Mouse (Mus musculus) cerebellum, adult 2 months (tissue): ENCODE measurements around the gene Schip1. TPM values are rescaled to one million over a fixed set of nuclear protein-coding genes. Genes with fewer than 3 reads are reported as not detected.

Experiments
- DNase-seq, 2 experiments: peaks; one replicate each; pipeline ENCODE4 v3.0.0; 2021
- H3K27ac ChIP-seq: fragments of 200-500 bp; 2 replicates; pipeline ENCODE4 v1.5.1; 2012; ENCODE audit warnings: low read length, control low read depth, inconsistent platforms; ENCODE audit not compliant: insufficient read depth
- H3K27me3 ChIP-seq: fragments of 200-500 bp; 2 replicates; pipeline ENCODE4 v1.6.1; 2012; ENCODE audit warnings: inconsistent platforms, mild to moderate bottlenecking, low read length, moderate library complexity; ENCODE audit not compliant: control insufficient read depth, insufficient read depth
- H3K4me1 ChIP-seq: fragments of 200-500 bp; 2 replicates; pipeline ENCODE4 v1.6.1; 2011; ENCODE audit warnings: low read length; ENCODE audit not compliant: control insufficient read depth, insufficient read depth
- H3K4me3 ChIP-seq: fragments of 200-500 bp; replicated peaks from 2 replicates; pipeline ENCODE3; 2011; ENCODE audit warnings: mild to moderate bottlenecking, low read depth, low read length, control low read depth; ENCODE audit not compliant: insufficient read depth
- CTCF ChIP-seq: fragments of 200-500 bp; IDR thresholded peaks from 2 replicates; pipeline ENCODE4 v1.5.1; 2011; ENCODE audit warnings: low read depth, mild to moderate bottlenecking, control low read depth, low read length, moderate library complexity, borderline replicate concordance; ENCODE audit not compliant: insufficient read depth
- POLR2A ChIP-seq: fragments of 200-500 bp; IDR thresholded peaks from 2 replicates; pipeline ENCODE4 v1.6.1; 2011; ENCODE audit warnings: low read length, control low read depth, borderline replicate concordance; ENCODE audit not compliant: insufficient read depth
- WGBS: fragments of 180-500 bp; shearing (Covaris S2); methylation state at CpG from one replicate; pipeline ENCODE4 v1.1.7; 2018; 5-methylcytosine and 5-hydroxymethylcytosine counted together
- polyA plus RNA-seq: library from polyadenylated mRNA; depleted of rRNA; stranded (reverse); fragments of >200 nt; gene quantifications from 2 replicates; pipeline ENCODE4 v1.2.3, GENCODE M21; 2012

Gene Schip1
- polyA plus RNA-seq, 1 experiment, result 208 TPM

GRCm38 (mm10) chr3:68400121-68400520 is 335.5 kb downstream of the Schip1 start:
- Histone ChIP-seq H3K27me3 (no peaks in the 10 kb centered on the region), H3K27ac (no peak overlapping the region), H3K4me3 (no peak overlapping the region), H3K4me1 (peaks cover 4% of the 10 kb centered on the region; the same call in 1 of the 2 replicates)
- DNase-seq, result no peak
- TF ChIP-seq POLR2A (no peak), CTCF (no peak)
- 68% methylated on average over 7 of the region's 7 CpGs for WGBS

- H3K27me3 ChIP-seq, result no peaks in the 10 kb centered on the region
- TF ChIP-seq POLR2A, result no peak
- no peak for TF ChIP-seq CTCF
- no peak for DNase-seq
- no peak overlapping the region for H3K4me3 ChIP-seq
- H3K27ac ChIP-seq, result no peak overlapping the region
- peaks cover 4% of the 10 kb centered on the region; the same call in 1 of the 2 replicates for H3K4me1 ChIP-seq
- WGBS, result 74% methylated on average over 4 of the region's 4 CpGs
These were observed 338.7 kb downstream of the Schip1 start for GRCm38 (mm10) chr3:68403343-68403742.

- peak; percentile 60 to 85 for DNase-seq
- WGBS, result 2% methylated on average over 2 of the region's 2 CpGs
- TF ChIP-seq POLR2A (no peak), CTCF (no peak)
- H3K27me3 ChIP-seq, result no peaks in the 10 kb centered on the region
- H3K4me3 ChIP-seq, result no peak overlapping the region
- peaks cover 4% of the 10 kb centered on the region; the same call in 1 of the 2 replicates for H3K4me1 ChIP-seq
- no peak overlapping the region for H3K27ac ChIP-seq
These were observed 339.2 kb downstream of the Schip1 start for GRCm38 (mm10) chr3:68403783-68404217.

GRCm38 (mm10) chr3:68405724-68406123 is 341.1 kb downstream of the Schip1 start:
- 88% methylated on average over 5 of the region's 5 CpGs for WGBS

GRCm38 (mm10) chr3:68412262-68412661 is 347.7 kb downstream of the Schip1 start:
- DNase-seq, result no peak
- H3K4me1 ChIP-seq, result no peaks in the 10 kb centered on the region; the same call in 1 of the 2 replicates
- H3K27me3 ChIP-seq, result no peaks in the 10 kb centered on the region
- no peak overlapping the region for H3K27ac ChIP-seq
- no peak overlapping the region for H3K4me3 ChIP-seq
- no peak for TF ChIP-seq POLR2A
- TF ChIP-seq CTCF, result no peak
- WGBS, result 98% methylated on average over 3 of the region's 3 CpGs

More at GRCm38 (mm10) chr3:68405724-68406123, 341.1 kb downstream of the Schip1 start:
- no peak overlapping the region for H3K27ac ChIP-seq
- H3K4me1 ChIP-seq, result peaks cover 4% of the 10 kb centered on the region; the same call in 1 of the 2 replicates
- H3K4me3 ChIP-seq, result no peak overlapping the region
- DNase-seq, result no peak
- TF ChIP-seq CTCF (no peak), POLR2A (no peak)
- H3K27me3 ChIP-seq, result no peaks in the 10 kb centered on the region

GRCm38 (mm10) chr3:68419792-68420191 is 355.2 kb downstream of the Schip1 start:
- Histone ChIP-seq H3K4me3 (no peak overlapping the region), H3K4me1 (peaks cover 17% of the 10 kb centered on the region), H3K27me3 (no peaks in the 10 kb centered on the region), H3K27ac (no peak overlapping the region)
- TF ChIP-seq CTCF (no peak), POLR2A (no peak)
- no peak for DNase-seq
- 91% methylated on average over 4 of the region's 4 CpGs for WGBS

GRCm38 (mm10) chr3:68420927-68421326 is 356.3 kb downstream of the Schip1 start:
- Histone ChIP-seq H3K27ac (no peak overlapping the region), H3K27me3 (no peaks in the 10 kb centered on the region), H3K4me3 (no peak overlapping the region), H3K4me1 (peaks cover 17% of the 10 kb centered on the region)
- no peak for TF ChIP-seq CTCF
- TF ChIP-seq POLR2A, result no peak
- DNase-seq, result peak in 1 of 2 experiments; percentile 19
- WGBS, result 45% methylated on average over 2 of the region's 2 CpGs

- 6% methylated on average over 2 of the region's 2 CpGs for WGBS
- H3K4me3 ChIP-seq, result no peak overlapping the region
- H3K27me3 ChIP-seq, result no peaks in the 10 kb centered on the region
- H3K27ac ChIP-seq, result no peak overlapping the region
- peak; percentile 85 to 93 for DNase-seq
- TF ChIP-seq POLR2A, result no peak
- TF ChIP-seq CTCF, result no peak
- peaks cover 17% of the 10 kb centered on the region for H3K4me1 ChIP-seq
These were observed 357.2 kb downstream of the Schip1 start for GRCm38 (mm10) chr3:68421849-68422248.

- 63% methylated on average over 5 of the region's 5 CpGs for WGBS
- no peak overlapping the region for H3K27ac ChIP-seq
- H3K27me3 ChIP-seq, result no peaks in the 10 kb centered on the region; the same call in 1 of the 2 replicates
- peaks cover 9% of the 10 kb centered on the region; the same call in 1 of the 2 replicates for H3K4me1 ChIP-seq
- no peak overlapping the region for H3K4me3 ChIP-seq
- TF ChIP-seq POLR2A (no peak), CTCF (no peak)
- DNase-seq, result peak; percentile 27 to 67
These were observed 363.5 kb downstream of the Schip1 start for GRCm38 (mm10) chr3:68428081-68428480.
